In genomic region chr12:73630596-73630995, GRCm38 (mm10) we compare ENCODE assay signal across 15 mouse cellular contexts. TPM values are rescaled to one million over a fixed set of nuclear protein-coding genes. Genes with fewer than 3 reads are reported as not detected.
DNase-seq lines count a peak whose midpoint lies in the region; ATAC-seq lines count a peak whose summit lies in the region.
"Had no signal": no experiment of that assay in that cellular context is flagged by ENCODE, and none has a peak within 500 bp of the region (broad histone marks: within the 10 kb centered on the region; RNA-seq: fewer than 3 reads in every experiment).

No protein-coding gene starts in this region.

- intact Hi-C loops in heart, postnatal 36 days (cut with DNase I) = loop anchor here (5.0 to 10.0 kb wide), 2 partner anchors 38 to 54 kb away; no protein-coding TSS in a partner anchor

- peak; percentile 54; the same call in 1 of the 2 replicates for ATAC-seq in common myeloid progenitor, adult 5-6 weeks (replicated peaks; ENCODE audit: low read depth, poor library complexity, severe bottlenecking)
- ATAC-seq in monocyte, adult 5-6 weeks (replicated peaks; ENCODE audit: insufficient number of reproducible peaks, low FRiP score, low TSS enrichment, poor library complexity, severe bottlenecking) = peak; percentile 36; the same call in 1 of the 2 replicates
- ATAC-seq: forebrain, embryonic 16.5 days; Patski had no signal

- peak; percentile 70 for DNase-seq in CD4-positive helper T cell, adult 2 months (ENCODE audit: low read depth, low spot score)
- DNase-seq in CD4-positive, CD25-positive, alpha-beta regulatory T cell, adult 2 months (ENCODE audit: low read depth, low spot score) = peak; percentile 55
- no peak for DNase-seq in spleen, adult 12 weeks (ENCODE audit: low spot score)
- DNase-seq in heart, postnatal 36 days = no peak
- DNase-seq in spleen, postnatal 36 days (ENCODE audit: low spot score in 2 of 2) = no peak
- DNase-seq: adrenal gland, adult 2 months; adrenal gland, postnatal 25 days; cerebellum, adult 2 months; cerebellum, postnatal 10 days; embryo, embryonic 11 days; gastrocnemius, postnatal 14 days had no signal

RNA-seq across cellular contexts. Expression of gene Prkch, which starts 46.0 kb away (rescaled TPM):
- 15.9 and 18.0 TPM in 2 replicates for total RNA-seq in common myeloid progenitor, adult 5-6 weeks (2017)
- 140 to 209 TPM (median 154 TPM) in 3 replicates for total RNA-seq in monocyte, adult 5-6 weeks (2017)
- 10 to 100 TPM; 19.1 to 19.5 TPM for total RNA-seq in heart, postnatal 36 days (2021)

Comparison
In these comparisons a context has a peak if more than half of its experiments do, and no peak if none do; other contexts are left out.
1. DNase-seq: peak in CD4-positive helper T cell, adult 2 months (single experiment) and CD4-positive, CD25-positive, alpha-beta regulatory T cell, adult 2 months (single experiment); none in spleen, adult 12 weeks (single experiment), heart, postnatal 36 days (0 of 2) and spleen, postnatal 36 days (0 of 2).